Mouse (Mus musculus) CH12.LX (cell line): ENCODE data around the gene 4930474N05Rik. TPM values are rescaled to one million over a fixed set of nuclear protein-coding genes. Genes with fewer than 3 reads are reported as not detected.

Experiments
- DNase-seq: peaks from one replicate; pipeline ENCODE4 v3.0.0-alpha.2; 2013; ENCODE audit errors: extremely low read depth
- H3K27ac ChIP-seq: 2 replicates; pipeline ENCODE4 v1.5.1; 2012; ENCODE audit warnings: low read depth, mild to moderate bottlenecking, control low read depth, moderate library complexity; ENCODE audit not compliant: insufficient read depth
- H3K27me3 ChIP-seq: replicated peaks from 2 replicates; pipeline ENCODE3; 2012; ENCODE audit warnings: inconsistent platforms
- H3K36me3 ChIP-seq, 2 experiments: replicated peaks in 1 of 2; 2 replicates each; pipeline versions ENCODE3 to v1.6.1; 2012; ENCODE audit warnings: inconsistent platforms in 1 of 2, low read length in 1 of 2, mild to moderate bottlenecking in 1 of 2, mixed read lengths in 1 of 2, moderate library complexity in 1 of 2; ENCODE audit not compliant: control insufficient read depth in 1 of 2, insufficient read depth in 1 of 2
- H3K4me1 ChIP-seq, 2 experiments: 2 replicates each; pipeline ENCODE4 v1.6.1; 2012; ENCODE audit warnings: inconsistent platforms in 1 of 2, moderate library complexity in 1 of 2; ENCODE audit not compliant: insufficient read depth in 2 of 2, control insufficient read depth in 1 of 2
- H3K4me2 ChIP-seq: 2 replicates; pipeline ENCODE4 v1.6.1; 2012; ENCODE audit warnings: low read depth, mild to moderate bottlenecking, control low read depth; ENCODE audit not compliant: poor library complexity, insufficient read depth, severe bottlenecking
- H3K4me3 ChIP-seq, 3 experiments: fragments of 150-350 bp in 1 of 3; sonication (generic) in 1 of 3; replicated peaks in 1 of 3; 2 replicates each; pipeline versions ENCODE3 to v1.5.1; 2011 to 2012; ENCODE audit warnings: low read depth in 2 of 3, low read length in 2 of 3, mild to moderate bottlenecking in 2 of 3, moderate library complexity in 2 of 3, control low read depth in 1 of 3, improper control_type of control experiment in 1 of 3, inconsistent platforms in 1 of 3, mixed read lengths in 1 of 3; ENCODE audit not compliant: poor library complexity in 1 of 3
- H3K79me2 ChIP-seq: replicated peaks from 2 replicates; pipeline ENCODE4 v1.6.1; 2012; ENCODE audit warnings: mild to moderate bottlenecking, moderate library complexity; ENCODE audit not compliant: control insufficient read depth, poor library complexity, insufficient read depth, severe bottlenecking; ENCODE audit errors: extremely low read depth
- H3K9ac ChIP-seq: 2 replicates; pipeline ENCODE4 v1.6.1; 2012; ENCODE audit warnings: low read depth, mild to moderate bottlenecking, control low read depth, moderate library complexity; ENCODE audit not compliant: insufficient read depth
- H3K9me3 ChIP-seq: replicated peaks from 2 replicates; pipeline ENCODE3; 2012; ENCODE audit warnings: low read length, inconsistent platforms, mixed read lengths
- CTCF ChIP-seq, 2 experiments: IDR thresholded peaks in 1 of 2; conservative IDR thresholded peaks in 1 of 2; 2 replicates each; pipeline ENCODE4 v1.5.1; 2011 to 2012; ENCODE audit warnings: low read depth in 2 of 2, low read length in 2 of 2, improper control_type of control experiment in 1 of 2, inconsistent platforms in 1 of 2, mild to moderate bottlenecking in 1 of 2, moderate library complexity in 1 of 2
- E2F4 ChIP-seq: IDR thresholded peaks from 2 replicates; pipeline ENCODE4 v1.6.1; 2011; ENCODE audit warnings: low read depth, low read length, improper control_type of control experiment; ENCODE audit not compliant: insufficient replicate concordance
- ELF1 ChIP-seq: IDR thresholded peaks from 2 replicates; pipeline ENCODE4 v1.6.1; 2014; ENCODE audit warnings: low read depth, mild to moderate bottlenecking, inconsistent platforms, low read length, improper control_type of control experiment
- GABPA ChIP-seq: IDR thresholded peaks from 2 replicates; pipeline ENCODE4 v1.6.1; 2012; ENCODE audit warnings: low read depth, low read length, improper control_type of control experiment, inconsistent platforms; ENCODE audit not compliant: insufficient replicate concordance
- JUN ChIP-seq: IDR thresholded peaks from 2 replicates; pipeline ENCODE4 v1.6.1; 2011; ENCODE audit warnings: low read depth, mild to moderate bottlenecking, low read length, improper control_type of control experiment, moderate library complexity; ENCODE audit not compliant: insufficient read depth
- KAT2A ChIP-seq: IDR thresholded peaks from 2 replicates; pipeline ENCODE4 v1.6.1; 2012; ENCODE audit warnings: low read length, improper control_type of control experiment, inconsistent platforms; ENCODE audit not compliant: insufficient replicate concordance
- MYC ChIP-seq: IDR thresholded peaks from 2 replicates; pipeline ENCODE4 v1.6.1; 2011; ENCODE audit warnings: low read depth, mild to moderate bottlenecking, improper control_type of control experiment, low read length
- PAX5 ChIP-seq: IDR thresholded peaks from 2 replicates; pipeline ENCODE4 v1.6.1; 2012; ENCODE audit warnings: low read length, inconsistent platforms, mixed read lengths
- SIN3A ChIP-seq: IDR thresholded peaks from 2 replicates; pipeline ENCODE4 v1.6.1; 2012; ENCODE audit warnings: low read length, improper control_type of control experiment, inconsistent platforms
- SMC3 ChIP-seq: IDR thresholded peaks from 2 replicates; pipeline ENCODE4 v1.6.1; 2011; ENCODE audit warnings: low read depth, low read length, improper control_type of control experiment
- USF1 ChIP-seq: IDR thresholded peaks from 2 replicates; pipeline ENCODE4 v1.6.1; 2014; ENCODE audit warnings: low read depth, mild to moderate bottlenecking, inconsistent platforms, low read length, improper control_type of control experiment
- USF2 ChIP-seq: conservative IDR thresholded peaks from 2 replicates; pipeline ENCODE4 v1.6.1; 2011; ENCODE audit warnings: low read depth, low read length, improper control_type of control experiment
- ZKSCAN1 ChIP-seq: IDR thresholded peaks from 2 replicates; pipeline ENCODE4 v1.6.1; 2012; ENCODE audit warnings: low read depth, inconsistent platforms, low read length, improper control_type of control experiment, borderline replicate concordance
- dilution Hi-C: fragments of 300-500 bp; cut with MboI; formaldehyde crosslinking; loops from 2 replicates; pipeline ENCODE4 v1.14.3; 2020; ENCODE audit warnings: low sequenced_read_pairs; ENCODE audit not compliant: extremely low pct_unique_long_range_greater_than_20kb, extremely low pct_ligation_motif_present
- in situ Hi-C: fragments of 300-500 bp; cut with MboI; formaldehyde crosslinking; loops from 3 replicates; pipeline ENCODE4 v1.14.3; 2019; ENCODE audit warnings: low sequenced_read_pairs, low pct_ligation_motif_present, low pct_unique_long_range_greater_than_20kb, mixed read lengths
- polyA plus RNA-seq: library from polyadenylated mRNA; unstranded; fragments of >175 nt; gene quantifications from 2 replicates; pipeline ENCODE4 v1.2.1, GENCODE M21; 2012; ENCODE audit warnings: low read depth; ENCODE audit not compliant: insufficient read length
- total RNA-seq, 2 experiments: library from RNA; depleted of rRNA; stranded (reverse); fragments of 300-350 nt in 1 of 2; fragments of >200 nt in 1 of 2; gene quantifications; 2 replicates each; pipeline ENCODE4 v1.2.3; 2012 to 2014

Gene 4930474N05Rik
- total and polyA plus RNA-seq, 3 experiments = not detected

DNA sequence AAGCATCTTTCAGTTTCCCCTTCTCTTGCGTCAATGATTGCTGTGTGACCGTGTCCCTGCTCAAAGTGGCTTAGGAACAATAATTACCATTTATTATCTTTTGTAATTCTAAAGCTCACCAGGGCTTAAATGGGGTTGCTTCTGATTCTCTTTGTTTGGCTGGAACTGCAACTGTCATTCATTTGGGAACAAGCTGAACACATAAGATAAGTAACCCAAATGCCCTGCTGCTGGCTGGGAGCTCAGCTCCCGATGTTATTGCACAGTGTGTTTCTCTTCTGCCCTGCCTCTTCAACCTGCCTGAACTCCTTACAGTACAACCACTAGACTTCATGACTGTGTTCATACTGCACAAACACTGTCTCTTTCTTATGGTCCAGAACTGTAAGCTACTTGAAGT, 41.0 kb downstream of the 4930474N05Rik start:
- H3K4me1 ChIP-seq = no peaks in the 10 kb centered on the region
- H3K9ac ChIP-seq = no peak overlapping the region
- H3K4me2 ChIP-seq = no peak overlapping the region
- H3K27ac ChIP-seq = no peak overlapping the region
- H3K79me2 ChIP-seq = no peaks in the 10 kb centered on the region
- in situ Hi-C loops (no loop called here), dilution Hi-C loops (no loop called here)
- peaks cover 28% of the 10 kb centered on the region for H3K9me3 ChIP-seq
- H3K36me3 ChIP-seq = no peaks in the 10 kb centered on the region
- no peak for TF ChIP-seq E2F4
- no peak for TF ChIP-seq ELF1
- TF ChIP-seq ZKSCAN1 = no peak
- TF ChIP-seq KAT2A = no peak
- no peak for TF ChIP-seq USF2
- TF ChIP-seq GABPA = no peak
- TF ChIP-seq USF1 = no peak
- TF ChIP-seq, all 38 proteins: peak for 0
- H3K4me3 ChIP-seq = no peak overlapping the region
- H3K27me3 ChIP-seq = no peaks in the 10 kb centered on the region
- DNase-seq = no peak

GRCm38 (mm10) chr14:36137696-36138095, 43.0 kb downstream of the 4930474N05Rik start:
- Histone ChIP-seq H3K27me3 (no peaks in the 10 kb centered on the region), H3K9ac (no peak overlapping the region), H3K4me1 (no peaks in the 10 kb centered on the region), H3K4me3 (no peak overlapping the region), H3K9me3 (peaks cover 34% of the 10 kb centered on the region), H3K36me3 (no peaks in the 10 kb centered on the region), H3K79me2 (no peaks in the 10 kb centered on the region), H3K27ac (no peak overlapping the region), H3K4me2 (no peak overlapping the region)
- DNase-seq = no peak
- dilution Hi-C loops (no loop called here), in situ Hi-C loops (no loop called here)
- no peak for TF ChIP-seq SMC3
- no peak for TF ChIP-seq JUN
- TF ChIP-seq ELF1 = no peak
- TF ChIP-seq SIN3A = no peak
- TF ChIP-seq, all 38 proteins: peak for 0

DNA sequence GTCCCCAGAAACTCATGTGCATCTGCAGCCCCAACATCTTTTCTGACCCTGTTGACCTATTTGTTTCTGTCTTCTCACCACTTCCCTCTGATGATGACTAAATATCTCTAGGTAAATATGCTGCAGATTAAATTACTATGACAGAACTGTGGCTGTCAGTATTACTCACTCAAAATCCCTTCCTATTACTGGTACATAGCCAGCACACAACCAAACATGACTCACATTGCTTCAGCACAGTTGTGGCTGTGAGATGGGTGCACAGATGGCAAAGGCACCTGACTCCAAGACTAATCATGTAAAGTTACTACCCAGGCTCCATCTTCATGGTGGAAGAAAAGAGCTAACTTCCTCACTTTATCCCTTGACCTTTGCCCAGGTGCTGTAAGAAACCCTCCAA, 50.5 kb downstream of the 4930474N05Rik start:
- no peak overlapping the region for H3K4me3 ChIP-seq
- peaks cover 57% of the 10 kb centered on the region for H3K9me3 ChIP-seq
- H3K36me3 ChIP-seq = no peaks in the 10 kb centered on the region
- no peak for TF ChIP-seq MYC
- no peak for TF ChIP-seq ZKSCAN1
- no peak for TF ChIP-seq PAX5
- no peak for TF ChIP-seq CTCF (conservative IDR thresholded peaks at IDR 0.05 in 1 of 2, IDR thresholded peaks at IDR 0.05 in 1 of 2; ENCODE audit: low read depth in 2 of 2, low read length in 2 of 2)
- no peaks in the 10 kb centered on the region for H3K4me1 ChIP-seq
- in situ Hi-C loops (no loop called here), dilution Hi-C loops (no loop called here)
- DNase-seq = no peak
- no peak overlapping the region for H3K4me2 ChIP-seq
- H3K9ac ChIP-seq = no peak overlapping the region
- no peak overlapping the region for H3K27ac ChIP-seq
- no peaks in the 10 kb centered on the region for H3K79me2 ChIP-seq
- H3K27me3 ChIP-seq = no peaks in the 10 kb centered on the region
